Mouse (Mus musculus) kidney, adult 2 months (tissue): Measurements from ENCODE around the gene Ptcd2. TPM values are rescaled to one million over a fixed set of nuclear protein-coding genes. Genes with fewer than 3 reads are reported as not detected.
A peak's percentile ranks its signal among the peaks of the same experiment; 100 is the strongest.

ENCODE experiments used
- DNase-seq: peaks from one replicate; pipeline ENCODE4 v3.0.0; 2021
- H3K27ac ChIP-seq: fragments of 200-500 bp; 2 replicates; pipeline ENCODE4 v1.5.1; 2012; ENCODE audit warnings: low read depth, low read length, control low read depth, inconsistent platforms; ENCODE audit not compliant: insufficient read depth
- H3K27me3 ChIP-seq: fragments of 200-500 bp; replicated peaks from 2 replicates; pipeline ENCODE4 v1.6.1; 2012; ENCODE audit warnings: mild to moderate bottlenecking, moderate library complexity, low read length, inconsistent platforms; ENCODE audit not compliant: control insufficient read depth, insufficient read depth
- H3K36me3 ChIP-seq: fragments of 200-500 bp; 2 replicates; pipeline ENCODE4 v1.6.1; 2012; ENCODE audit warnings: mild to moderate bottlenecking, moderate library complexity, low read length, inconsistent platforms; ENCODE audit not compliant: control insufficient read depth, insufficient read depth
- H3K4me1 ChIP-seq: fragments of 200-500 bp; 2 replicates; pipeline ENCODE4 v1.6.1; 2011; ENCODE audit warnings: low read length; ENCODE audit not compliant: control insufficient read depth, insufficient read depth
- H3K4me3 ChIP-seq: fragments of 200-500 bp; 2 replicates; pipeline ENCODE4 v1.5.1; 2011; ENCODE audit warnings: mild to moderate bottlenecking, low read depth, low read length, control low read depth; ENCODE audit not compliant: insufficient read depth
- CTCF ChIP-seq: fragments of 200-500 bp; conservative IDR thresholded peaks from 2 replicates; pipeline ENCODE4 v1.5.1; 2011; ENCODE audit warnings: low read depth, mild to moderate bottlenecking, control low read depth, low read length, moderate library complexity, mixed read lengths; ENCODE audit not compliant: insufficient read depth, insufficient read length
- POLR2A ChIP-seq: fragments of 200-500 bp; IDR thresholded peaks from one replicate; pipeline ENCODE4 v1.6.1; 2011; ENCODE audit warnings: low read depth, low read length, control low read depth
- WGBS: fragments of 180-500 bp; shearing (Covaris S2); methylation state at CpG from one replicate; pipeline ENCODE4 v1.1.7; 2018; 5-methylcytosine and 5-hydroxymethylcytosine counted together
- polyA plus RNA-seq: library from polyadenylated mRNA; depleted of rRNA; stranded (reverse); fragments of >200 nt; gene quantifications from 2 replicates; pipeline ENCODE4 v1.2.3, GENCODE M21; 2012; rRNA removed

The Ptcd2 gene
- polyA plus RNA-seq: 27.3 and 29.4 TPM in 2 replicates

DNA sequence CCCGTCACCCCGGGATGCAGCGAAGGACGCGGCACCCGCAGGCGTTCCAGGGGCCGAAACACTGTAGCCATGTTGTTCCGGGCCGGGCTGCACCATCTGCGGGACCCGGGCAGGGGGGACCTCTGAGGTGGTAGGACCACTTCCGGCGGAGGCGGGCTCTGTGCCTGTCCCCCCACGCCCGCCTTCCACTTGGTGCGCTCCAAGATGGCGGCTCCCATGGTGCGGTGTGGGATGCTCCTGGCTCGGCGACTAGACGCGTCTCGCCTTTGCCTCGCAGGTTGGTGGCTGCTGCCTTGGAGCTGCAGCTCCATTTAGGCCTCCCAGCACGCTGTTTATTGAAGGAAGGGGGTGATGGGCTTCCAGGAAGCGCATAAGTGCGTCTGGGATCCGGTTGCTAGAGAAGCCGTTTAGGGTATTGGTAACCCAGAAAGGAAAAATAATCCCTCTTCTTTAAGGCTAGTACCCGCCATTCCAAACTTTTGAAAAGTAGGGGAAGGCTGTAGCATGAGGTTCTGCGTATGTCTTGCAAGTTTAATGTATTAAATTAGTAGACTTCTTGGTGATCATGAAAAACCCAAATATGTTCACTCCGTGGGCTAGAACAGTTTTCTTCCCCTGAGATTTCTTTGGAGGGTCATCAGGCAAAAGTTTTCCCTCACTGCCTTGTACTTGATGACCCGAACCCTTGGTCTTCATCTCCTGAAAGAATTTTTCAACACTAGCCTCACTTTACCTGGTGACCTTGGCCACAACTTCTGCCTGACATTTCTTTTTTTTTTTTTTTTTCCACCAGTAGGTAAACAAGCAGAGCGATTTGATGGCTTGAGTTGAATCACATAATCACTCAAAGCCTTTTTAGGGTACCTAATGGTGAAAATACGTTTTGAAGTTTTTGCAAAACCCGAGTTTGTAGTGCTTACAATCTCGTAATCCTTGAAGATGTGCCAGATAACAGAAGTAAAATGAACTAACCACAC is at the start of gene Ptcd2, which contains the start of gene Mrps27:
Gene Ptcd2, minus strand, starts transcription at position 107 of the 977 bp plus-strand sequence.
Gene Mrps27, plus strand, starts transcription at position 188 of the 977 bp plus-strand sequence.
- no peaks in the 10 kb centered on the region for H3K36me3 ChIP-seq
- peak within 1 kb of the TSS; percentile 99 for H3K4me3 ChIP-seq
- WGBS: 1% methylated on average over 39 of the region's 39 CpGs
- no peaks in the 10 kb centered on the region for H3K27me3 ChIP-seq
- TF ChIP-seq CTCF (no peak), POLR2A (no peak)
- 0 out of 2 replicates have a peak, but pooled peaks cover 3% of the 10 kb centered on the region for H3K4me1 ChIP-seq
- peak within 1 kb of the TSS; percentile 84 for H3K27ac ChIP-seq
- peak; percentile 98 for DNase-seq

DNA sequence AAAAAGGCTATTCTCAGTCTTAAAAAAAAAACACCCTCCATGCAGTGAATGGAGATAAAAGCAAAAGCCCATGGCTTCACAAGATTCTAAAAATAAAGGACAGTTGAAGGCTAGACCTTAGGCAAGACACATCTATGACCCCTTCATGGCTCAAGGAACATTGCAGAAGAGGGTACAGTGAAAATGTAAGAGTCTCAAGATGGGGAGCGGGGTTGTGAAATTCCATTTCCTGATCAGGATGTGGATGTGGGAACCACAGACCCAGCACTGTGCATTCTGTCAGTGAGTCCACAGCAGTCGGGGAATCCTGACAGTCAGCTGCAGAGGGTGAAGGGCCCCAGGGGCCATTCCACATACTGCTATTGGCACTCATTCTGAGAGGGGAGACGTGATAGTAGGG is 48.6 kb upstream of the Ptcd2 start:
- H3K27me3 ChIP-seq: no peaks in the 10 kb centered on the region
- H3K4me1 ChIP-seq: no peaks in the 10 kb centered on the region
- DNase-seq: no peak
- TF ChIP-seq POLR2A (no peak), CTCF (no peak)
- H3K27ac ChIP-seq: no peak overlapping the region
- no peak overlapping the region for H3K4me3 ChIP-seq
- no peaks in the 10 kb centered on the region for H3K36me3 ChIP-seq
- 89% methylated on average over 3 of the region's 3 CpGs for WGBS

DNA sequence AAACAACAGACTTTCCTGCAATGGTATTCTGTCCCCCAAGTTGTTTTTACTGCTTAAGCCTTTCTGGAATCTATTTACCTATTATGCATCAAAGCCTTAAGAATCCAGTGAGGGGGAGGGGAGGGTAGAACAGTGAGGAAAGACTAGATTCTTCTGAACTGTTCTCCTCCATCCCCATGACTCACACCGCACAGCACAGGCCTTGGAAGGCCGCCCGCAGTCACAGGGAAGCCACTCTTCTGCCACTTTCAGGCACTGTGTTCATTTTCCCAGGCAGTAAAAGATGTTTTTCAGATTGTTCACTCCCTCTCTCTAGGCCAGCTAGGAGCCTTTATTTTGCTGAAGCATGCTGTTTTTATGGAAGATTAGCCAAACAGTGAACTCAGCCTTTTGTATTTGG is 46.9 kb upstream of the Ptcd2 start:
- WGBS: 74% methylated on average over 3 of the region's 3 CpGs
- Histone ChIP-seq H3K4me3 (no peak overlapping the region), H3K36me3 (no peaks in the 10 kb centered on the region), H3K27me3 (no peaks in the 10 kb centered on the region), H3K27ac (no peak overlapping the region), H3K4me1 (no peaks in the 10 kb centered on the region; the same call in 1 of the 2 replicates)
- peak; percentile 43 for DNase-seq
- TF ChIP-seq POLR2A (no peak), CTCF (no peak)

- 67% methylated on average over 7 of the region's 7 CpGs for WGBS
- no peak overlapping the region for H3K4me3 ChIP-seq
- no peaks in the 10 kb centered on the region; the same call in 1 of the 2 replicates for H3K4me1 ChIP-seq
- no peak overlapping the region for H3K27ac ChIP-seq
- H3K27me3 ChIP-seq: no peaks in the 10 kb centered on the region
- H3K36me3 ChIP-seq: no peaks in the 10 kb centered on the region
- DNase-seq: no peak
- TF ChIP-seq POLR2A: no peak
- no peak for TF ChIP-seq CTCF
Observed at GRCm38 (mm10) chr13:99387901-99388811, 43.7 kb upstream of the Ptcd2 start.

GRCm38 (mm10) chr13:99386341-99386740 is 41.8 kb upstream of the Ptcd2 start:
- no peak overlapping the region for H3K4me3 ChIP-seq
- H3K4me1 ChIP-seq: no peaks in the 10 kb centered on the region; the same call in 1 of the 2 replicates
- DNase-seq: no peak
- no peaks in the 10 kb centered on the region for H3K36me3 ChIP-seq
- WGBS: 73% methylated on average over 7 of the region's 7 CpGs
- TF ChIP-seq CTCF (no peak), POLR2A (no peak)
- no peak overlapping the region for H3K27ac ChIP-seq
- H3K27me3 ChIP-seq: no peaks in the 10 kb centered on the region

- Histone ChIP-seq H3K27me3 (no peaks in the 10 kb centered on the region), H3K36me3 (no peaks in the 10 kb centered on the region), H3K4me3 (no peak overlapping the region), H3K27ac (no peak overlapping the region), H3K4me1 (no peaks in the 10 kb centered on the region; the same call in 1 of the 2 replicates)
- TF ChIP-seq CTCF: no peak
- no peak for TF ChIP-seq POLR2A
- DNase-seq: no peak
- WGBS: 61% methylated on average over 6 of the region's 6 CpGs
Observed at GRCm38 (mm10) chr13:99385911-99386310, 41.4 kb upstream of the Ptcd2 start.
